Mouse (Mus musculus) neural tube, embryonic 14.5 days (tissue): Measurements from ENCODE around the gene Slc38a3. TPM values are rescaled to one million over a fixed set of nuclear protein-coding genes. Genes with fewer than 3 reads are reported as not detected.

Experiments used
- ATAC-seq: fragments of 200-750 bp; cut with Nextera tagmentation; 2 replicates; pipeline ENCODE4 v1.8.0; 2017; ENCODE audit warnings: low read depth, mild to moderate bottlenecking, moderate TSS enrichment, moderate library complexity
- H3K27ac ChIP-seq: fragments of 300-500 bp; sonication (generic); 2 replicates; pipeline ENCODE4 v1.5.1; 2014; ENCODE audit warnings: low read depth, mild to moderate bottlenecking, control low read depth, low read length, moderate library complexity, mixed read lengths
- H3K27me3 ChIP-seq: fragments of 300-500 bp; sonication (generic); 2 replicates; pipeline ENCODE4 v1.6.1; 2014; ENCODE audit warnings: low read length; ENCODE audit not compliant: control insufficient read depth, insufficient read depth
- H3K36me3 ChIP-seq: fragments of 300-500 bp; sonication (generic); 2 replicates; pipeline ENCODE4 v1.6.1; 2014; ENCODE audit warnings: low read length, mixed read lengths; ENCODE audit not compliant: control insufficient read depth, insufficient read depth
- H3K4me1 ChIP-seq: fragments of 300-500 bp; sonication (generic); 2 replicates; pipeline ENCODE4 v1.6.1; 2014; ENCODE audit warnings: low read length; ENCODE audit not compliant: control insufficient read depth, insufficient read depth
- H3K4me2 ChIP-seq: fragments of 300-500 bp; sonication (generic); 2 replicates; pipeline ENCODE4 v1.6.1; 2014; ENCODE audit warnings: mild to moderate bottlenecking, low read depth, low read length, control low read depth
- H3K4me3 ChIP-seq: fragments of 300-500 bp; sonication (generic); 2 replicates; pipeline ENCODE4 v1.5.1; 2014; ENCODE audit warnings: low read depth, low read length, control low read depth, mixed read lengths
- H3K9ac ChIP-seq: fragments of 300-500 bp; sonication (generic); replicated peaks from 2 replicates; pipeline ENCODE4 v1.6.1; 2014; ENCODE audit warnings: low read depth, mild to moderate bottlenecking, control low read depth, low read length, mixed read lengths
- H3K9me3 ChIP-seq: fragments of 300-500 bp; sonication (generic); 2 replicates; pipeline ENCODE4 v1.6.1; 2016; ENCODE audit warnings: low read length; ENCODE audit not compliant: control insufficient read depth
- WGBS: fragments of 180-500 bp; shearing (Covaris S2); extraction: QIAGEN DNeasy Blood & Tissue Kit; methylation state at CpG from one replicate; pipeline ENCODE4 v1.1.7; 2014; 5-methylcytosine and 5-hydroxymethylcytosine counted together
- polyA plus RNA-seq: library from polyadenylated mRNA; unstranded; fragments of >200 nt; fragmentation: Nextera tagmentation; extraction: Ambion mirVana; gene quantifications from 2 replicates; pipeline ENCODE4 v1.2.1, GENCODE M21; 2014

Gene Slc38a3
- polyA plus RNA-seq, 1 experiment from 2014 or later: 31.3 TPM

- peaks cover 76% of the 10 kb centered on the region for H3K4me1 ChIP-seq
- peak overlapping the region; percentile 90 for H3K27ac ChIP-seq
- H3K36me3 ChIP-seq: no peaks in the 10 kb centered on the region
- 8% methylated on average over 14 of the region's 14 CpGs for WGBS
- no peaks in the 10 kb centered on the region for H3K9me3 ChIP-seq
- H3K4me3 ChIP-seq: no peak overlapping the region
- ATAC-seq: 0 out of 2 replicates have a peak, but pooled peaks have one; percentile 3
- peak overlapping the region; percentile 27; the same call in 1 of the 2 replicates for H3K4me2 ChIP-seq
- H3K9ac ChIP-seq: peak overlapping the region; percentile 41; the same call in 1 of the 2 replicates
- H3K27me3 ChIP-seq: no peaks in the 10 kb centered on the region
These were observed 39.4 kb downstream of the Slc38a3 start for GRCm38 (mm10) chr9:107629901-107630425.

GRCm38 (mm10) chr9:107629411-107629730 is 40.0 kb downstream of the Slc38a3 start:
- H3K36me3 ChIP-seq: no peaks in the 10 kb centered on the region
- 19% methylated on average over 4 of the region's 4 CpGs for WGBS

GRCm38 (mm10) chr9:107628721-107629410 is 40.5 kb downstream of the Slc38a3 start:
- Histone ChIP-seq H3K9ac (peak overlapping the region; percentile 48), H3K27ac (peak overlapping the region; percentile 91), H3K36me3 (no peaks in the 10 kb centered on the region), H3K4me2 (peak overlapping the region; percentile 27; the same call in 1 of the 2 replicates), H3K4me3 (no peak overlapping the region), H3K27me3 (no peaks in the 10 kb centered on the region), H3K4me1 (peaks cover 73% of the 10 kb centered on the region), H3K9me3 (no peaks in the 10 kb centered on the region)
- whole genome bisulfite sequencing: 39% methylated on average over 15 of the region's 15 CpGs
- ATAC-seq: no peak

More at GRCm38 (mm10) chr9:107629411-107629730, 40.0 kb downstream of the Slc38a3 start:
- peaks cover 78% of the 10 kb centered on the region for H3K4me1 ChIP-seq
- H3K9me3 ChIP-seq: no peaks in the 10 kb centered on the region
- H3K4me2 ChIP-seq: peak overlapping the region; percentile 27; the same call in 1 of the 2 replicates
- no peak overlapping the region for H3K4me3 ChIP-seq
- ATAC-seq: no peak
- H3K27ac ChIP-seq: peak overlapping the region; percentile 90
- no peaks in the 10 kb centered on the region for H3K27me3 ChIP-seq
- H3K9ac ChIP-seq: no peak overlapping the region

- H3K36me3 ChIP-seq: no peaks in the 10 kb centered on the region
- H3K27me3 ChIP-seq: no peaks in the 10 kb centered on the region
- H3K4me2 ChIP-seq: peak overlapping the region; percentile 23
- H3K4me3 ChIP-seq: no peak overlapping the region
- peak overlapping the region; percentile 48 for H3K9ac ChIP-seq
- 16% methylated on average over 20 of the region's 20 CpGs for WGBS
- H3K4me1 ChIP-seq: peaks cover 67% of the 10 kb centered on the region
- no peaks in the 10 kb centered on the region for H3K9me3 ChIP-seq
- peak overlapping the region; percentile 91 for H3K27ac ChIP-seq
- no peak for ATAC-seq
These were observed 41.7 kb downstream of the Slc38a3 start for GRCm38 (mm10) chr9:107627387-107628255.

GRCm38 (mm10) chr9:107626844-107627277 is 42.5 kb downstream of the Slc38a3 start:
- H3K4me3 ChIP-seq: no peak overlapping the region
- WGBS: 5% methylated on average over 2 of the region's 2 CpGs

GRCm38 (mm10) chr9:107626158-107626843 is 43.0 kb downstream of the Slc38a3 start:
- H3K27ac ChIP-seq: peak overlapping the region; percentile 91
- peaks cover 54% of the 10 kb centered on the region for H3K4me1 ChIP-seq
- no peak overlapping the region for H3K4me3 ChIP-seq
- H3K9ac ChIP-seq: peak overlapping the region; percentile 48
- peak overlapping the region; percentile 23 for H3K4me2 ChIP-seq
- H3K27me3 ChIP-seq: no peaks in the 10 kb centered on the region
- H3K36me3 ChIP-seq: no peaks in the 10 kb centered on the region
- WGBS: 28% methylated on average over 13 of the region's 15 CpGs
- H3K9me3 ChIP-seq: no peaks in the 10 kb centered on the region
- ATAC-seq: peak; percentile 31; the same call in 1 of the 2 replicates

More at GRCm38 (mm10) chr9:107626844-107627277, 42.5 kb downstream of the Slc38a3 start:
- no peaks in the 10 kb centered on the region for H3K36me3 ChIP-seq
- peak overlapping the region; percentile 23 for H3K4me2 ChIP-seq
- ATAC-seq: peak; percentile 62
- peak overlapping the region; percentile 48 for H3K9ac ChIP-seq
- H3K27ac ChIP-seq: peak overlapping the region; percentile 91
- peaks cover 59% of the 10 kb centered on the region for H3K4me1 ChIP-seq
- no peaks in the 10 kb centered on the region for H3K9me3 ChIP-seq
- no peaks in the 10 kb centered on the region for H3K27me3 ChIP-seq

GRCm38 (mm10) chr9:107625351-107626128 is 43.8 kb downstream of the Slc38a3 start:
- 87% methylated on average over 12 of the region's 12 CpGs for WGBS
- Histone ChIP-seq H3K36me3 (no peaks in the 10 kb centered on the region; the same call in 1 of the 2 replicates), H3K9me3 (no peaks in the 10 kb centered on the region), H3K4me3 (no peak overlapping the region), H3K4me1 (peaks cover 50% of the 10 kb centered on the region), H3K27me3 (no peaks in the 10 kb centered on the region), H3K4me2 (0 out of 2 replicates have a peak overlapping the region, but pooled peaks have one; percentile 23), H3K27ac (0 out of 2 replicates have a peak overlapping the region, but pooled peaks have one; percentile 91), H3K9ac (no peak overlapping the region)
- ATAC-seq: no peak

- peaks cover 44% of the 10 kb centered on the region for H3K4me1 ChIP-seq
- no peaks in the 10 kb centered on the region for H3K9me3 ChIP-seq
- no peak for ATAC-seq
- H3K27me3 ChIP-seq: no peaks in the 10 kb centered on the region
- H3K4me2 ChIP-seq: no peak overlapping the region
- no peak overlapping the region for H3K9ac ChIP-seq
- WGBS: 77% methylated on average over 3 of the region's 3 CpGs
- peak overlapping the region; percentile 39 for H3K27ac ChIP-seq
- H3K4me3 ChIP-seq: no peak overlapping the region
- peaks cover under 1% of the 10 kb centered on the region; the same call in 1 of the 2 replicates for H3K36me3 ChIP-seq
These were observed 44.4 kb downstream of the Slc38a3 start for GRCm38 (mm10) chr9:107624951-107625350.
